Mouse (Mus musculus) heart, adult 2 months (tissue): ENCODE measurements around the gene Gm37596. TPM values are rescaled to one million over a fixed set of nuclear protein-coding genes. Genes with fewer than 3 reads are reported as not detected.
"Not testable (repeated sequence)": the region's sequence is repeated elsewhere in the genome, so short reads cannot be mapped to it uniquely, and the experiment has no call there.

Experiments used
- DNase-seq, 2 experiments: peaks; one replicate each; pipeline ENCODE4 v3.0.0; 2021
- H3K27ac ChIP-seq: fragments of 200-600 bp; 2 replicates; pipeline ENCODE4 v1.8.1; 2022
- H3K27me3 ChIP-seq: fragments of 200-500 bp; 2 replicates; pipeline ENCODE4 v1.6.1; 2012; ENCODE audit warnings: mild to moderate bottlenecking, low read length, inconsistent platforms, mixed read lengths; ENCODE audit not compliant: control insufficient read depth, insufficient read depth
- H3K36me3 ChIP-seq: fragments of 200-500 bp; 2 replicates; pipeline ENCODE4 v1.6.1; 2012; ENCODE audit warnings: low read length, inconsistent platforms; ENCODE audit not compliant: control insufficient read depth, insufficient read depth
- H3K4me1 ChIP-seq: fragments of 200-500 bp; 2 replicates; pipeline ENCODE4 v1.6.1; 2011; ENCODE audit warnings: low read length; ENCODE audit not compliant: control insufficient read depth, insufficient read depth
- H3K4me3 ChIP-seq: fragments of 200-600 bp; 2 replicates; pipeline ENCODE4 v1.8.1; 2022
- H3K79me2 ChIP-seq: fragments of 200-500 bp; replicated peaks from 2 replicates; pipeline ENCODE4 v1.6.1; 2012; ENCODE audit warnings: mild to moderate bottlenecking, inconsistent platforms, low read length, moderate library complexity, mixed read lengths; ENCODE audit not compliant: control insufficient read depth, insufficient read depth
- H3K9ac ChIP-seq: fragments of 200-500 bp; 2 replicates; pipeline ENCODE4 v1.6.1; 2012; ENCODE audit warnings: low read depth, mild to moderate bottlenecking, control low read depth, inconsistent platforms, low read length, mixed read lengths
- CTCF ChIP-seq: fragments of 200-600 bp; IDR thresholded peaks from 2 replicates; pipeline ENCODE4 v1.8.1; 2022; ENCODE audit warnings: antibody characterized with exemption, mild to moderate bottlenecking, moderate library complexity
- EP300 ChIP-seq: fragments of 200-500 bp; IDR thresholded peaks from 2 replicates; pipeline ENCODE4 v1.6.1; 2011; ENCODE audit warnings: low read depth, low read length, control low read depth; ENCODE audit not compliant: insufficient read depth
- POLR2A ChIP-seq: fragments of 200-500 bp; IDR thresholded peaks from 2 replicates; pipeline ENCODE4 v1.6.1; 2011; ENCODE audit warnings: mild to moderate bottlenecking, low read depth, low read length, control low read depth; ENCODE audit not compliant: insufficient read depth
- WGBS: fragments of 180-500 bp; shearing (Covaris S2); methylation state at CpG from one replicate; pipeline ENCODE4 v1.1.7; 2018; 5-methylcytosine and 5-hydroxymethylcytosine counted together
- intact Hi-C: fragments of 180-260 bp; cut with DNase I; formaldehyde crosslinking; loops from one replicate; pipeline ENCODE4 v1.15.1; 2025
- long read RNA-seq: library from polyadenylated mRNA; stranded (forward); transcript quantifications from one replicate; pipeline ENCODE4 v2.0.0, GENCODE M21; 2021
- polyA plus RNA-seq: library from polyadenylated mRNA; depleted of rRNA; stranded (reverse); fragments of >200 nt; gene quantifications from 2 replicates; pipeline ENCODE4 v1.2.3, GENCODE M21; 2012; rRNA removed
- total RNA-seq, 2 experiments: library from RNA; stranded (reverse); gene quantifications; 2 replicates each; pipeline ENCODE4 v1.2.3; 2021

Gene Gm37596
- not detected for total RNA-seq
- not detected in 2 replicates for polyA plus RNA-seq
- long read RNA-seq = 0 reads

DNA sequence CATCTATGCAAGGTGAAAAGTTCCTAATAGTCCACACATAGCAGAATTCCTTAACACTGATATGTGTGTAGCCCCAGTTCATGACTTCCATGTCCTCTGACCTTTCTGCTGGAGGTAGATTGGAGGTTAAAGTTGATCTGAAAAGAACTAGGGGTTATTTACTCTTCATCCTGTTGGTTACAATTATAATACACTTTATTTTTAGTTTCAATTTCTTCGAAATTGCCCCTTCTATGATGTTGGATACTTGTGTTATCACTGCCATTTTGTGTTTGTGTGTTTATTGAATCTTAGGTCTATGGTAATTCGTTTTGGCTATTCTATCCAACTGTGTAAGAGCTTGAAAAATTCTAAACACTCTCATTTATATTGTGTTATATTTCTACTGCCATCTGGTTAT lies at the start of gene Gm37596:
Gene Gm37596, minus strand, starts transcription at position 101 of the 400 bp plus-strand sequence.
- 33% methylated on average over 1 of the region's 2 CpGs for WGBS
- H3K27me3 ChIP-seq, H3K36me3 ChIP-seq, H3K4me3 ChIP-seq, H3K4me1 ChIP-seq, H3K9ac ChIP-seq, intact Hi-C loops, H3K79me2 ChIP-seq, DNase-seq, H3K27ac ChIP-seq: not testable (repeated sequence)

DNA sequence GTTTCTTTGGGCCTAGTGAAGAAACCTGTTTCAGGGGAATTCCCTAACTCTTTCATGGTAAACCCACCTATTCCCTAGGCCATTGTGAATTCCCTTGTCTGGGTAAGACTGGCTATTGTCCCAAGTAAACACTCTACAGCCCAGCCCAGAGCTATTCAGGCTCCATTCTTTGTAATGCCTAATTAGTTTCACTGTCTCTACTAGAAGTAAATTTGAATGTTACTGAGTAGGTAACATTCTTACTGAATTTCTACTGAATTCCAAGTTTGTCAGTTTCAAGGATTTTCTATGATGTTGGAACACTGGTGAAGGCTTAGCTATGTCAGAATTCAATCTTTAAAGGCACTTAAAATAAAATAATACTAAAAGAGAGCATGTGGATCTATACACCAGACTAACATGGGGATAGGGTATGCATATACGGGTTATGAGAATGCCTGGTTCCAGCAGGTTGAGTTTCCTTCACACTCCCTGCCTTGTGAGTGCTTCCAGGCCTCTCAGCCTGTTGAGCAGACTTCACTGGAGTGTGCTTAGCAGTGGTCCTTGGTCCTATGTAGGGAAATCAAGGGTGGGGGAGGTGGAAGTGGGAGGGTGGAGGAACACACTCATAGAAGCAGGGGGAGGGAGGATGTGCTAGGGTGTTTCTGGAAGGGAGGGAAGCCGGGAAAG lies 16.2 kb upstream of the Gm37596 start:
- H3K9ac ChIP-seq, H3K4me1 ChIP-seq, H3K36me3 ChIP-seq, H3K27me3 ChIP-seq, DNase-seq, H3K27ac ChIP-seq, H3K79me2 ChIP-seq, H3K4me3 ChIP-seq, intact Hi-C loops: not testable (repeated sequence)
- 71% methylated on average over 2 of the region's 2 CpGs for WGBS

DNA sequence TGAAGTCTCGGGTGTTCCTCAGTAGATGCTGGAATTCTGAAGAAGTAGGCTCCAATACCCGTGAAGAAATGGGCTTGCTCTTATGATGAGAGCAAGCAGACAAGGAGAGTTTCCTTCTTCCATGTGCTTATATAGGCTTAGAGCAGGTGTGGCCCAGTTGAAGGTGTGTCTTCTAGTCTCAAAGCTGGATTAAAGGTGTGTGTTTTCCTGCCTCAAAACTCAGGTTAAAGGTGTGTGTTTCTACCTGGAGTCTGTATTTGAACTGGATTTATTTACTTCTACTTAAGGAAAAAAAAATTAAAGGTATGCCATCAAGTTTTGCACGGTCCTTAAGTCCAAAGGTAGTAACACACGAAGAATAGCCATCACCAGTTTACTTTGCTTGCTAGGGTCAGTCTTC lies 16.7 kb downstream of the Gm37596 start, which contains the start of gene Tdpoz1:
Gene Tdpoz1, minus strand, starts transcription at position 101 of the 400 bp plus-strand sequence.
- DNase-seq, H3K79me2 ChIP-seq, H3K27me3 ChIP-seq, H3K27ac ChIP-seq, H3K9ac ChIP-seq, H3K36me3 ChIP-seq, intact Hi-C loops, H3K4me3 ChIP-seq, H3K4me1 ChIP-seq: not testable (repeated sequence)
- 58% methylated on average over 3 of the region's 4 CpGs for WGBS

DNA sequence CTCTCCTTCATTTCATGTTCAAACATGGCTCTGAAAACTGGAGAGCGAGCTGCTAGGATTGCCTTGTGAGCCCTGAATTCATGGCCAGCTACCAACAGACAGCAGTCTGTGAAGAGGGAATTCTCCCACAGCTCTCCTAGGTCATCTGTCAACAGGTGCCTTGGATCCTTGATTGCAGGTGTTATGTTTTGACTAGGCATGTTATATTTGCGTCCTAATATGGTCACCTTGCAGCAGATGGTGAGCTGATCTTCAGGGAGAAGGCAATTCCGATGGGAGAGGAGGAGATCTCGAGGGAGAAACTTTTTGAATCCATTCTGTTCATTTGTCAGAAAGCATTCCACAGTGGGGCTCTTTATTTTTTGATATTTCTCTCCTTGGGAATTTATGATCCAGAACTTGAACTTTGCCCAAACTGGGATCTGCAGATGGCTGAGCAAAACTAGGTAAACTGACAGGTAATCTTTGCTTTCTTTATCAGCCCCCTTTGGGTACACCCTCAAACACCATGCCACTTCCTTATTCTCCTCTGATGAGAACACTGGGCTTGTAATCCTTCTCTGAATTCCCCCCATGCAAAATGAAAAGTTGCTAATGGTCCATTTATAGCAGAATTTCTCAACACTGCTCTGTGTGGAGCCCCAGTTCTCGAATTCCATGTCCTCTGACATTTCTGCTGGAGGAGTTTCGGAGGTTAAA lies 21.9 kb downstream of the Gm37596 start:
- H3K79me2 ChIP-seq, intact Hi-C loops, H3K4me3 ChIP-seq, DNase-seq, H3K27ac ChIP-seq, H3K27me3 ChIP-seq, H3K9ac ChIP-seq, H3K4me1 ChIP-seq, H3K36me3 ChIP-seq: not testable (repeated sequence)
- 64% methylated on average over 6 of the region's 6 CpGs for WGBS

DNA sequence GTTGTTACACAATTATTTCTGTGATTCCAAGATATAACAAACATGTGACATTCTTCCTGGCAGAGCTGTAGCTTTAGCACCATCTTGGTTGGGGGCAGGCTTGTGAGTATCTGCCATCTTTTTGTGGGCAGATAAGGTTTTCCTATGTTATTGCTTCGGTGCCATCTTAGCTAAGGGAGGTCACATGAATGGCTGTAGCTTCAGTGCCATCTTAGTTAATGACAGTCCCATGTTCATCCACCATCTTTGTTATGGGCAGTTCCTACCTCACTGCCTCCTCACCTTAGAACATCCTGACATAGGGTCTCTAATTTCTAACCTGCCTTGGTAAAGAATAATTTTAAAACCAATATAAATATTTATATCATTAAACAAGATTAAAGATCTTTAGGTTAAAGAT lies 38.6 kb downstream of the Gm37596 start:
- H3K4me1 ChIP-seq = no peaks in the 10 kb centered on the region
- H3K36me3 ChIP-seq = no peaks in the 10 kb centered on the region

DNA sequence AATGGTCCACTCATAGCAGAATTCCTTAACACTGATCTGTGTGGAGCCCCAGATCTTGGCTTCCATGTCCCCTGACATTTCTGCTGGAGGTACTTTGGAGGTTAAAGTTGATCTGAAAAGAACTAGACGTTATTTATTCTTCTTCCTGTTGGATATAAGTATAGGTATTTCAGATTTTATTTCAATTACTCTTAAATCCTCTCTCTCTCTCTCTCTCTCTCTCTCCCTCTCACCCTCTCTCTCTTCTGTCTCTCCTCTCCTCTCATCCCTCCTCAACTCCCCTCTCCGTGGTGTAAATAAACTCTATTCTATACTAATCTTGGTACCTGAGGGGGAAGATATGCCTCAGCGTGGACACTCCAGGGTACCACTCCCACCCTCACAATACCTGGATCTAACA lies 40.3 kb downstream of the Gm37596 start, which contains the start of gene Tdpoz2:
Gene Tdpoz2, minus strand, starts transcription at position 101 of the 400 bp plus-strand sequence.
- TF ChIP-seq CTCF (no peak), POLR2A (no peak), EP300 (no peak)
- H3K36me3 ChIP-seq = no peaks in the 10 kb centered on the region
- H3K4me1 ChIP-seq = no peaks in the 10 kb centered on the region
- no peaks in the 10 kb centered on the region for H3K27me3 ChIP-seq
- 58% methylated on average over 3 of the region's 3 CpGs for WGBS
- intact Hi-C loops = no loop called here
- no peak within 1 kb of the TSS for H3K27ac ChIP-seq
- no peaks in the 10 kb centered on the region for H3K79me2 ChIP-seq
- no peak within 1 kb of the TSS for H3K9ac ChIP-seq
- no peak for DNase-seq
- no peak within 1 kb of the TSS for H3K4me3 ChIP-seq

More for the DNA sequence above, 38.6 kb downstream of the Gm37596 start:
- Histone ChIP-seq H3K4me3 (no peak overlapping the region), H3K79me2 (no peaks in the 10 kb centered on the region), H3K27ac (no peak overlapping the region), H3K27me3 (no peaks in the 10 kb centered on the region), H3K9ac (no peak overlapping the region)
- intact Hi-C loops = no loop called here
- no peak for DNase-seq
- TF ChIP-seq EP300 = no peak
- TF ChIP-seq CTCF = no peak
- TF ChIP-seq POLR2A = no peak
- 49% methylated on average over 1 of the region's 1 CpGs for WGBS

Other genes starting within 250 kb of the Gm37596 start
- not detected for gene Tchhl1, start 224.3 kb downstream of the Gm37596 start, total RNA-seq
- not detected in 2 replicates for gene Tchhl1, start 224.3 kb downstream of the Gm37596 start, polyA plus RNA-seq
- gene S100a11, start 172.6 kb downstream of the Gm37596 start, total RNA-seq = 10 to 100 TPM; 72.5 to 73.7 TPM
- gene S100a11, start 172.6 kb downstream of the Gm37596 start, polyA plus RNA-seq = 89.9 and 99.1 TPM in 2 replicates
- 10 to 100 TPM; 70.5 to 93.9 TPM for gene S100a10, start 138.0 kb downstream of the Gm37596 start, total RNA-seq
- gene S100a10, start 138.0 kb downstream of the Gm37596 start, polyA plus RNA-seq = 41.9 and 47.3 TPM in 2 replicates
- not detected for gene Tdpoz2, start 40.4 kb downstream of the Gm37596 start, total RNA-seq
- not detected in 2 replicates for gene Tdpoz2, start 40.4 kb downstream of the Gm37596 start, polyA plus RNA-seq
- gene Tdpoz1, start 16.8 kb downstream of the Gm37596 start, total RNA-seq = not detected
- not detected in 2 replicates for gene Tdpoz1, start 16.8 kb downstream of the Gm37596 start, polyA plus RNA-seq
- not detected for gene Gm5773, start 79.9 kb upstream of the Gm37596 start, total RNA-seq
- not detected in 2 replicates for gene Gm5773, start 79.9 kb upstream of the Gm37596 start, polyA plus RNA-seq
- not detected for gene Tdpoz4, start 103.3 kb upstream of the Gm37596 start, total RNA-seq
- gene Tdpoz4, start 103.3 kb upstream of the Gm37596 start, polyA plus RNA-seq = not detected in 2 replicates
- not detected for gene Tdpoz3, start 132.9 kb upstream of the Gm37596 start, total RNA-seq
- gene Tdpoz3, start 132.9 kb upstream of the Gm37596 start, polyA plus RNA-seq = not detected in 2 replicates